Mouse (Mus musculus): ENCODE measurements around the gene Inpp5a. TPM values are rescaled to one million over a fixed set of nuclear protein-coding genes. Genes with fewer than 3 reads are reported as not detected.

The Inpp5a gene
- polyA plus RNA-seq, 1 experiment from 2014 or later = 41.6 TPM

- H3K4me1 ChIP-seq (ENCODE audit: control insufficient read depth, insufficient read depth, low read length) = no peaks in the 10 kb centered on the region
- H3K4me2 ChIP-seq (ENCODE audit: low read depth, low read length) = no peak overlapping the region
- no peaks in the 10 kb centered on the region for H3K9me3 ChIP-seq (ENCODE audit: control insufficient read depth, low read length)
- H3K36me3 ChIP-seq (ENCODE audit: control insufficient read depth, insufficient read depth, low read length) = no peaks in the 10 kb centered on the region
- 85% methylated on average over 5 of the region's 5 CpGs for WGBS
- DNase-seq (ENCODE audit: low spot score) (no peak), ATAC-seq (ENCODE audit: low read depth) (no peak)
- no peak overlapping the region for H3K27ac ChIP-seq (replicated peaks; ENCODE audit: low read depth, low read length)
- H3K9ac ChIP-seq (ENCODE audit: low read depth, low read length) = no peak overlapping the region
- peaks cover 33% of the 10 kb centered on the region for H3K27me3 ChIP-seq (replicated peaks; ENCODE audit: control insufficient read depth, insufficient read depth, low read length)
- H3K4me3 ChIP-seq (ENCODE audit: low read depth, low read length) = no peak overlapping the region
Observed at GRCm38 (mm10) chr7:139591311-139591710, 202.4 kb downstream of the Inpp5a start.

GRCm38 (mm10) chr7:139595311-139595710 lies 206.4 kb downstream of the Inpp5a start:
- Histone ChIP-seq H3K9ac (ENCODE audit: low read depth, low read length) (no peak overlapping the region), H3K4me2 (ENCODE audit: low read depth, low read length) (no peak overlapping the region), H3K27ac (replicated peaks; ENCODE audit: low read depth, low read length) (no peak overlapping the region), H3K4me1 (ENCODE audit: control insufficient read depth, insufficient read depth, low read length) (no peaks in the 10 kb centered on the region; the same call in 1 of the 2 replicates), H3K36me3 (ENCODE audit: control insufficient read depth, insufficient read depth, low read length) (no peaks in the 10 kb centered on the region), H3K27me3 (replicated peaks; ENCODE audit: control insufficient read depth, insufficient read depth, low read length) (peaks cover 5% of the 10 kb centered on the region; the same call in 1 of the 2 replicates), H3K9me3 (ENCODE audit: control insufficient read depth, low read length) (no peaks in the 10 kb centered on the region), H3K4me3 (ENCODE audit: low read depth, low read length) (no peak overlapping the region)
- ATAC-seq (ENCODE audit: low read depth) (no peak), DNase-seq (ENCODE audit: low spot score) (no peak)
- WGBS = 74% methylated on average over 6 of the region's 6 CpGs

- Histone ChIP-seq H3K4me2 (ENCODE audit: low read depth, low read length) (no peak overlapping the region), H3K27ac (replicated peaks; ENCODE audit: low read depth, low read length) (no peak overlapping the region), H3K9me3 (ENCODE audit: control insufficient read depth, low read length) (no peaks in the 10 kb centered on the region), H3K9ac (ENCODE audit: low read depth, low read length) (no peak overlapping the region), H3K36me3 (ENCODE audit: control insufficient read depth, insufficient read depth, low read length) (no peaks in the 10 kb centered on the region), H3K4me3 (ENCODE audit: low read depth, low read length) (no peak overlapping the region), H3K4me1 (ENCODE audit: control insufficient read depth, insufficient read depth, low read length) (no peaks in the 10 kb centered on the region; the same call in 1 of the 2 replicates), H3K27me3 (replicated peaks; ENCODE audit: control insufficient read depth, insufficient read depth, low read length) (peaks cover 5% of the 10 kb centered on the region; the same call in 1 of the 2 replicates)
- ATAC-seq (ENCODE audit: low read depth) (no peak), DNase-seq (ENCODE audit: low spot score) (no peak)
- WGBS = 44% methylated on average over 6 of the region's 6 CpGs
Observed at GRCm38 (mm10) chr7:139595862-139596261, 207.0 kb downstream of the Inpp5a start.

- no peak for ATAC-seq (ENCODE audit: low read depth)
- 82% methylated on average over 2 of the region's 2 CpGs for WGBS
Observed at GRCm38 (mm10) chr7:139610328-139610727, 221.4 kb downstream of the Inpp5a start.

GRCm38 (mm10) chr7:139615767-139616766 lies 227.2 kb downstream of the Inpp5a start:
- DNase-seq (ENCODE audit: low spot score) (peak; percentile 64), ATAC-seq (ENCODE audit: low read depth) (peak; percentile 70; the same call in 1 of the 2 replicates)

More at GRCm38 (mm10) chr7:139610328-139610727, 221.4 kb downstream of the Inpp5a start:
- DNase-seq (ENCODE audit: low spot score) = no peak
- no peaks in the 10 kb centered on the region for H3K27me3 ChIP-seq (replicated peaks; ENCODE audit: control insufficient read depth, insufficient read depth, low read length)
- no peak overlapping the region for H3K4me3 ChIP-seq (ENCODE audit: low read depth, low read length)
- H3K4me1 ChIP-seq (ENCODE audit: control insufficient read depth, insufficient read depth, low read length) = no peaks in the 10 kb centered on the region
- no peak overlapping the region for H3K9ac ChIP-seq (ENCODE audit: low read depth, low read length)
- H3K27ac ChIP-seq (replicated peaks; ENCODE audit: low read depth, low read length) = no peak overlapping the region
- no peak overlapping the region for H3K4me2 ChIP-seq (ENCODE audit: low read depth, low read length)
- H3K36me3 ChIP-seq (ENCODE audit: control insufficient read depth, insufficient read depth, low read length) = no peaks in the 10 kb centered on the region
- H3K9me3 ChIP-seq (ENCODE audit: control insufficient read depth, low read length) = no peaks in the 10 kb centered on the region

GRCm38 (mm10) chr7:139622568-139622967 lies 233.7 kb downstream of the Inpp5a start:
- Histone ChIP-seq H3K36me3 (ENCODE audit: control insufficient read depth, insufficient read depth, low read length) (no peaks in the 10 kb centered on the region), H3K27me3 (replicated peaks; ENCODE audit: control insufficient read depth, insufficient read depth, low read length) (no peaks in the 10 kb centered on the region; the same call in 1 of the 2 replicates), H3K4me2 (ENCODE audit: low read depth, low read length) (no peak overlapping the region), H3K4me1 (ENCODE audit: control insufficient read depth, insufficient read depth, low read length) (no peaks in the 10 kb centered on the region), H3K4me3 (ENCODE audit: low read depth, low read length) (no peak overlapping the region), H3K27ac (replicated peaks; ENCODE audit: low read depth, low read length) (no peak overlapping the region), H3K9me3 (ENCODE audit: control insufficient read depth, low read length) (no peaks in the 10 kb centered on the region), H3K9ac (ENCODE audit: low read depth, low read length) (no peak overlapping the region)
- 81% methylated on average over 13 of the region's 13 CpGs for WGBS
- no peak for DNase-seq (ENCODE audit: low spot score)
- ATAC-seq (ENCODE audit: low read depth) = no peak

More at GRCm38 (mm10) chr7:139615767-139616766, 227.2 kb downstream of the Inpp5a start:
- Histone ChIP-seq H3K27ac (replicated peaks; ENCODE audit: low read depth, low read length) (no peak overlapping the region), H3K36me3 (ENCODE audit: control insufficient read depth, insufficient read depth, low read length) (no peaks in the 10 kb centered on the region), H3K4me3 (ENCODE audit: low read depth, low read length) (no peak overlapping the region), H3K9me3 (ENCODE audit: control insufficient read depth, low read length) (no peaks in the 10 kb centered on the region), H3K27me3 (replicated peaks; ENCODE audit: control insufficient read depth, insufficient read depth, low read length) (no peaks in the 10 kb centered on the region), H3K9ac (ENCODE audit: low read depth, low read length) (no peak overlapping the region), H3K4me1 (ENCODE audit: control insufficient read depth, insufficient read depth, low read length) (no peaks in the 10 kb centered on the region), H3K4me2 (ENCODE audit: low read depth, low read length) (no peak overlapping the region)
- 55% methylated on average over 12 of the region's 12 CpGs for WGBS

- Histone ChIP-seq H3K9me3 (ENCODE audit: control insufficient read depth, low read length) (no peaks in the 10 kb centered on the region), H3K4me2 (ENCODE audit: low read depth, low read length) (no peak overlapping the region), H3K4me3 (ENCODE audit: low read depth, low read length) (no peak overlapping the region), H3K36me3 (ENCODE audit: control insufficient read depth, insufficient read depth, low read length) (no peaks in the 10 kb centered on the region), H3K4me1 (ENCODE audit: control insufficient read depth, insufficient read depth, low read length) (no peaks in the 10 kb centered on the region), H3K27me3 (replicated peaks; ENCODE audit: control insufficient read depth, insufficient read depth, low read length) (no peaks in the 10 kb centered on the region; the same call in 1 of the 2 replicates), H3K9ac (ENCODE audit: low read depth, low read length) (no peak overlapping the region), H3K27ac (replicated peaks; ENCODE audit: low read depth, low read length) (no peak overlapping the region)
- DNase-seq (ENCODE audit: low spot score) (no peak), ATAC-seq (ENCODE audit: low read depth) (no peak)
- 73% methylated on average over 9 of the region's 9 CpGs for WGBS
Observed at GRCm38 (mm10) chr7:139625156-139625555, 236.2 kb downstream of the Inpp5a start.
